Mouse (Mus musculus) stomach, postnatal 0 days (tissue): Measurements from ENCODE around the gene Usp2. TPM values are rescaled to one million over a fixed set of nuclear protein-coding genes. Genes with fewer than 3 reads are reported as not detected.

Experiments
- ATAC-seq: fragments of 200-750 bp; cut with Nextera tagmentation; 2 replicates; pipeline ENCODE4 v1.8.0; 2017; ENCODE audit not compliant: low FRiP score, low TSS enrichment
- DNase-seq: peaks from one replicate; pipeline ENCODE4 v3.0.0-alpha.2; 2016; ENCODE audit warnings: low spot score
- H3K27ac ChIP-seq: fragments of 300-500 bp; sonication (generic); replicated peaks from 2 replicates; pipeline ENCODE4 v1.5.1; 2014; ENCODE audit warnings: mild to moderate bottlenecking, control low read depth
- H3K27me3 ChIP-seq: fragments of 300-500 bp; sonication (generic); 2 replicates; pipeline ENCODE4 v1.6.1; 2014; ENCODE audit warnings: low read length; ENCODE audit not compliant: control insufficient read depth, insufficient read depth
- H3K36me3 ChIP-seq: fragments of 300-500 bp; sonication (generic); 2 replicates; pipeline ENCODE4 v1.6.1; 2014; ENCODE audit warnings: low read length, mixed read lengths; ENCODE audit not compliant: control insufficient read depth, insufficient read depth
- H3K4me1 ChIP-seq: fragments of 300-500 bp; sonication (generic); replicated peaks from 2 replicates; pipeline ENCODE4 v1.6.1; 2014; ENCODE audit warnings: antibody characterized with exemption; ENCODE audit not compliant: control insufficient read depth, insufficient read depth
- H3K4me2 ChIP-seq: fragments of 300-500 bp; sonication (generic); replicated peaks from 2 replicates; pipeline ENCODE4 v1.6.1; 2014; ENCODE audit warnings: low read depth, mild to moderate bottlenecking, control low read depth, moderate library complexity
- H3K4me3 ChIP-seq: fragments of 300-500 bp; sonication (generic); 2 replicates; pipeline ENCODE4 v1.5.1; 2014; ENCODE audit warnings: low read depth, low read length, control low read depth
- H3K9ac ChIP-seq: fragments of 300-500 bp; sonication (generic); 2 replicates; pipeline ENCODE4 v1.6.1; 2014; ENCODE audit warnings: mild to moderate bottlenecking, low read length, control low read depth, mixed read lengths
- H3K9me3 ChIP-seq: fragments of 300-500 bp; sonication (generic); 2 replicates; pipeline ENCODE4 v1.6.1; 2016; ENCODE audit warnings: low read length; ENCODE audit not compliant: control insufficient read depth
- CTCF ChIP-seq: IDR thresholded peaks from 2 replicates; pipeline ENCODE4 v1.5.1; 2016; ENCODE audit warnings: antibody characterized with exemption, low read depth, mild to moderate bottlenecking, moderate library complexity
- EP300 ChIP-seq: optimal IDR thresholded peaks from 2 replicates; pipeline ENCODE3; 2016; ENCODE audit warnings: antibody characterized with exemption
- WGBS: fragments of 180-500 bp; shearing (Covaris S2); extraction: QIAGEN DNeasy Blood & Tissue Kit; methylation state at CpG from one replicate; pipeline ENCODE4 v1.1.7; 2014; 5-methylcytosine and 5-hydroxymethylcytosine counted together
- polyA plus RNA-seq: library from polyadenylated mRNA; unstranded; fragments of >200 nt; fragmentation: Nextera tagmentation; extraction: Ambion mirVana; gene quantifications from 2 replicates; pipeline ENCODE4 v1.2.1, GENCODE M21; 2015

Usp2 gene
- polyA plus RNA-seq, 1 experiment from 2014 or later: 11.6 TPM

DNA sequence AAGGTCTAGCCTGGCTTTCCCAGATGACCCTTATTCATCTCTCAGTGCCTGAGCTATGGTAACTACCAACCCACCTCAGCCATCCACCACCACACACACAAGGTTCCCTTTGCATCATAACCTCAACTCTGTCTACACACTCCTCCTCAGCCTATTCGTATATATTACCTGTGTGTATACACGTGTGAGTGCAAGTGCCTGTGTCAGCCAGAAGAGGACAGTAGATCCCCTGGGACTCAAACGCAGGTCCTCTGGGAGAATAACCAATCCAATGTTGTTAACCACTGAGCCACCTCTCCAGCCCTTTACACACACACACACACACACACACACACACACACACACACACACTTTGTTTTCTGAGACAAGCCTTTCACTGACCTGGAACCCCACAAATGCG is 36.2 kb upstream of the Usp2 start:
- Histone ChIP-seq H3K27me3 (no peaks in the 10 kb centered on the region), H3K4me2 (no peak overlapping the region), H3K9me3 (no peaks in the 10 kb centered on the region), H3K4me1 (no peaks in the 10 kb centered on the region), H3K27ac (no peak overlapping the region), H3K36me3 (no peaks in the 10 kb centered on the region), H3K4me3 (no peak overlapping the region), H3K9ac (no peak overlapping the region)
- TF ChIP-seq CTCF (no peak), EP300 (no peak)
- no peak for DNase-seq
- ATAC-seq: no peak
- 88% methylated on average over 4 of the region's 4 CpGs for WGBS

DNA sequence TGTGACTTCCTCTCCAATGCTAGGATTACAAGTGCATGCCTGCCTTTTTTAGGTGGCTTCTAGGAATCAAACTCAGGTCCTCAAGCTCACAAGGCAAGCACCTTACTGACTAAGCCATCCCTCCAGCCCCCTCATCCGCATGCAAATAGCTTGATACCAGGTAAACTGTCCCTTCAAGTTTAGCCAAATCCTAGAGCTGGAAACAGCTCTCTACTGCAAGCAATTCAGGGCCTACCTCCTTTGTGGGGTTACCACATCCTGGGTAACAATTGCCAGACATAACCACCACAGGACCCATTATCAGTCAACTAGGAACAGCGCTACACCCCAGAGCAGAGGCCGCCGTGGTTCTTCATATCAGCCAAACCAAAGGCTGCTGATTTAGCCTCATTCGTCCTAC is 35.7 kb upstream of the Usp2 start:
- no peak for ATAC-seq
- H3K27me3 ChIP-seq: no peaks in the 10 kb centered on the region
- no peaks in the 10 kb centered on the region for H3K9me3 ChIP-seq
- WGBS: 79% methylated on average over 5 of the region's 5 CpGs
- no peak overlapping the region for H3K9ac ChIP-seq
- TF ChIP-seq EP300 (no peak), CTCF (no peak)
- DNase-seq: no peak
- H3K36me3 ChIP-seq: no peaks in the 10 kb centered on the region
- H3K4me2 ChIP-seq: no peak overlapping the region
- H3K4me3 ChIP-seq: no peak overlapping the region
- H3K27ac ChIP-seq: no peak overlapping the region
- H3K4me1 ChIP-seq: no peaks in the 10 kb centered on the region

DNA sequence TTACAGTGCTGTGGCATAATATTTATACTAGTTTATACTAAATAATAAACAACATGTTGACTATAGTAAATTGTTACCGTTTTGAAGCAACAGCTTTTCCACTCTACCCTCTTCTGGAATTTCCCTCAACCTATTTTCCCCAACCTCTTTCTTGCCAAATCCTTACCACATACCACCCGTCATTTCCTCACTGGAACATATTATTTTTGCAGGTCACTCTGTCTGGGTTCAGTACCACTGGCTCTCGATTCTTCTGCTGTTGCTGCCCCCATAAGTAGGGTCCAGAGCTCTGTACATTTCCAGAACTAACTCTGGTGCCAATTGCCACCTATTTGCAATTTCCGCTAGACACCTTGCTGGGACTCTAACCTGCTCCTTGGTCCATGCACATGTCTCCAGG is 34.9 kb upstream of the Usp2 start:
- WGBS: 65% methylated on average over 4 of the region's 4 CpGs
- TF ChIP-seq EP300: no peak
- no peaks in the 10 kb centered on the region for H3K36me3 ChIP-seq

GRCm38 (mm10) chr9:44033317-44033716 is 33.5 kb upstream of the Usp2 start:
- Histone ChIP-seq H3K4me1 (no peaks in the 10 kb centered on the region), H3K27me3 (no peaks in the 10 kb centered on the region), H3K9me3 (no peaks in the 10 kb centered on the region), H3K27ac (no peak overlapping the region), H3K4me2 (no peak overlapping the region), H3K9ac (no peak overlapping the region), H3K4me3 (no peak overlapping the region), H3K36me3 (no peaks in the 10 kb centered on the region)
- DNase-seq (no peak), ATAC-seq (no peak)
- TF ChIP-seq CTCF: no peak
- no peak for TF ChIP-seq EP300
- WGBS: 91% methylated on average over 5 of the region's 5 CpGs

More for the DNA sequence above, 34.9 kb upstream of the Usp2 start:
- H3K9me3 ChIP-seq: no peaks in the 10 kb centered on the region
- no peak for ATAC-seq
- no peak for DNase-seq
- H3K4me1 ChIP-seq: no peaks in the 10 kb centered on the region
- H3K9ac ChIP-seq: no peak overlapping the region
- no peak overlapping the region for H3K4me3 ChIP-seq
- no peak overlapping the region for H3K4me2 ChIP-seq
- no peak overlapping the region for H3K27ac ChIP-seq
- no peaks in the 10 kb centered on the region for H3K27me3 ChIP-seq

- Histone ChIP-seq H3K4me3 (no peak overlapping the region), H3K27ac (no peak overlapping the region), H3K4me2 (no peak overlapping the region), H3K36me3 (no peaks in the 10 kb centered on the region), H3K9me3 (no peaks in the 10 kb centered on the region), H3K9ac (no peak overlapping the region), H3K4me1 (no peaks in the 10 kb centered on the region), H3K27me3 (no peaks in the 10 kb centered on the region)
- TF ChIP-seq CTCF: no peak
- TF ChIP-seq EP300: no peak
- no peak for DNase-seq
- ATAC-seq: no peak
- 68% methylated on average over 13 of the region's 13 CpGs for WGBS
These were observed 32.7 kb upstream of the Usp2 start for GRCm38 (mm10) chr9:44033957-44034727.

GRCm38 (mm10) chr9:44037106-44037505 is 29.7 kb upstream of the Usp2 start:
- Histone ChIP-seq H3K36me3 (no peaks in the 10 kb centered on the region), H3K27me3 (no peaks in the 10 kb centered on the region), H3K4me1 (no peaks in the 10 kb centered on the region), H3K4me3 (no peak overlapping the region), H3K27ac (no peak overlapping the region), H3K9ac (no peak overlapping the region), H3K4me2 (no peak overlapping the region), H3K9me3 (no peaks in the 10 kb centered on the region)
- ATAC-seq (no peak), DNase-seq (no peak)
- WGBS: 91% methylated on average over 5 of the region's 5 CpGs
- TF ChIP-seq CTCF (no peak), EP300 (no peak)
